Mouse (Mus musculus) G1E-ER4 (cell line): ENCODE measurements around the gene C3. TPM values are rescaled to one million over a fixed set of nuclear protein-coding genes. Genes with fewer than 3 reads are reported as not detected.
A peak's percentile ranks its signal among the peaks of the same experiment; 100 is the strongest.

Source experiments
- GATA1 ChIP-seq: IDR thresholded peaks from one replicate; pipeline ENCODE4 v1.8.0; 2012; ENCODE audit warnings: low read length, inconsistent platforms
- polyA plus RNA-seq: library from polyadenylated mRNA; stranded (reverse); fragments of >175 nt; gene quantifications from 2 replicates; pipeline ENCODE4 v1.2.3, GENCODE M21; 2012

C3 gene
- polyA plus RNA-seq, 1 experiment, result not detected

- TF ChIP-seq GATA1, result no peak
Measured at GRCm38 (mm10) chr17:57209330-57209729, 18.6 kb downstream of the C3 start.

- TF ChIP-seq GATA1, result no peak
Measured at GRCm38 (mm10) chr17:57207938-57208337, 20.0 kb downstream of the C3 start.

- TF ChIP-seq GATA1, result no peak
Measured at GRCm38 (mm10) chr17:57201841-57202724, 25.9 kb downstream of the C3 start.

GRCm38 (mm10) chr17:57198252-57198651, 29.7 kb downstream of the C3 start:
- no peak for TF ChIP-seq GATA1

GRCm38 (mm10) chr17:57195326-57196010, 32.5 kb downstream of the C3 start:
- TF ChIP-seq GATA1, result no peak

- no peak for TF ChIP-seq GATA1
Measured at GRCm38 (mm10) chr17:57194771-57195170, 33.2 kb downstream of the C3 start.

GRCm38 (mm10) chr17:57194041-57194507, 33.9 kb downstream of the C3 start, which contains the start of gene Tnfsf14:
Tnfsf14 (minus strand) TSS chr17:57194177.
- TF ChIP-seq GATA1, result no peak

GRCm38 (mm10) chr17:57188510-57189192, 39.3 kb downstream of the C3 start:
- TF ChIP-seq GATA1, result no peak

- no peak for TF ChIP-seq GATA1
Measured at GRCm38 (mm10) chr17:57185641-57186040, 42.3 kb downstream of the C3 start.

- no peak for TF ChIP-seq GATA1
Measured at GRCm38 (mm10) chr17:57182871-57183270, 45.1 kb downstream of the C3 start.

GRCm38 (mm10) chr17:57180363-57180762, 47.6 kb downstream of the C3 start:
- no peak for TF ChIP-seq GATA1

GRCm38 (mm10) chr17:57173351-57173750, 54.6 kb downstream of the C3 start:
- TF ChIP-seq GATA1, result no peak

- no peak for TF ChIP-seq GATA1
Measured at GRCm38 (mm10) chr17:57172378-57172777, 55.6 kb downstream of the C3 start.

- TF ChIP-seq GATA1, result peak; percentile 86
Measured at GRCm38 (mm10) chr17:57170616-57171260, 57.2 kb downstream of the C3 start.
